Mouse (Mus musculus): ENCODE data around the gene Cdh23. TPM values are rescaled to one million over a fixed set of nuclear protein-coding genes. Genes with fewer than 3 reads are reported as not detected.
A peak's percentile ranks its signal among the peaks of the same experiment; 100 is the strongest.

Gene Cdh23
- polyA plus RNA-seq, 1 experiment from 2014 or later = 1.1 TPM

DNA sequence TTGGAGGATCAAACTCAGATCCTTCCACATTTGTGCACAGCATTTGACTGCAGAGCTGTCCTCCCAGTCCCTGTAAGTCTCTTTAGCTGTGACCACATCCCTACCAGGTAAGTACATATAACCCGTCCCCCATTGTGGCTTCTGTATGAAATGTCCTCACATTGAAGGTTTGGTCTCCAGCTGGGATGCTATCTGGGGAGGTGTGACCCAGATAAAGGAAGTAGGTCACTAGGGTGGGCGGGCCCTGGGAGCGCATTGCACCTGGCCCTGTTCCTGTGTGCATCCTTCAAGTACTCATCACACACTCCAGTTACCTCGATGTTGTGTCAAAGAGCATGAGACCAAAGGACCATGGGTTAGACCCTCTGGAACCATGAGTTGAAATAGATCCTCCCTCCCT, 254.0 kb downstream of the Cdh23 start:
- WGBS = 81% methylated on average over 4 of the region's 4 CpGs
- H3K9me3 ChIP-seq = no peaks in the 10 kb centered on the region
- H3K4me3 ChIP-seq = no peak overlapping the region
- no peak overlapping the region for H3K4me2 ChIP-seq (replicated peaks)
- H3K36me3 ChIP-seq = no peaks in the 10 kb centered on the region
- ATAC-seq (ENCODE audit: low FRiP score, low read depth) = no peak
- H3K4me1 ChIP-seq = no peaks in the 10 kb centered on the region
- no peaks in the 10 kb centered on the region for H3K27me3 ChIP-seq
- no peak overlapping the region for H3K9ac ChIP-seq
- H3K27ac ChIP-seq = no peak overlapping the region

DNA sequence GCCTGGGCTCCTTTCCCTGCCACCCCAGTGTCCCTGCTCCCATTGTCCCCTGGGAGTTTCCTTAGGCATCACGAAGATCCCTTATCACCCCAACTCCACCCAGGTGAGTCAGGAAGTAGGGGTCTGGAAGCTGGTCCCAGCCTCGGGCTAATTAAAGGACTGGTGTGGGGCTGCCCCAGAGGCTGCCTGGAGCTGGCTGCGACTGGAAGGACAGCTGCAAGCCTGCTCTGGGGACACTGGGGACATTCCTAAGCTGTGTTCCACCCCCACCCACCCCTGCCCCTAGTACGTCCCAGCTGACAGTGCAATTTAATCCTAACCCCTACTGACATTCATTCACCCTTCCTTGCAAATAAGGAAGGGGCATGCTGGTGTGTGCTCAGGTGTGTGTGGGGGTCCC, 263.6 kb downstream of the Cdh23 start:
- Histone ChIP-seq H3K4me2 (replicated peaks) (no peak overlapping the region), H3K27ac (no peak overlapping the region), H3K9ac (no peak overlapping the region), H3K27me3 (0 out of 2 replicates have a peak, but pooled peaks cover 7% of the 10 kb centered on the region), H3K4me1 (no peaks in the 10 kb centered on the region), H3K4me3 (no peak overlapping the region), H3K36me3 (no peaks in the 10 kb centered on the region), H3K9me3 (no peaks in the 10 kb centered on the region)
- 23% methylated on average over 4 of the region's 4 CpGs for WGBS
- ATAC-seq (ENCODE audit: low FRiP score, low read depth) = peak; percentile 61; the same call in 1 of the 2 replicates

DNA sequence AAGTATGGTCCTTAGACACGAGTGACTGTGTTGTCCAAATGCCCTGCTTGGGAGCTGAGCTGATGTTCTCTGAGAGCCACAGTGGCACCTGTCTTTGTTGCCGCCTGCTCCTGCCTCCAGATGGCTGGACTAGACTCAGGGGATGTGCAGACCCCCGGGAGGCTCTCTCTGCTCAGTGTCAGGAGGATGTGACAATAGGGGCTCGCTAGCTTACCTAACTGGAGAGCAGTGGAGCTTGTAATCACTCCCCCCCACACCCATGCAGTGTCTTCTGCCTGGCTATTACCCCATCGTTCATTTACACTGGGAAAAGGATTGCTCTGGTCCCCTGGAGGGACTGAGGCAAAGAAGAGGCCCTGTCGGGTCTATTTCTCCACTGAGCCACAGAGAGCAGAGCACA, 265.7 kb downstream of the Cdh23 start:
- no peak for ATAC-seq (ENCODE audit: low FRiP score, low read depth)

DNA sequence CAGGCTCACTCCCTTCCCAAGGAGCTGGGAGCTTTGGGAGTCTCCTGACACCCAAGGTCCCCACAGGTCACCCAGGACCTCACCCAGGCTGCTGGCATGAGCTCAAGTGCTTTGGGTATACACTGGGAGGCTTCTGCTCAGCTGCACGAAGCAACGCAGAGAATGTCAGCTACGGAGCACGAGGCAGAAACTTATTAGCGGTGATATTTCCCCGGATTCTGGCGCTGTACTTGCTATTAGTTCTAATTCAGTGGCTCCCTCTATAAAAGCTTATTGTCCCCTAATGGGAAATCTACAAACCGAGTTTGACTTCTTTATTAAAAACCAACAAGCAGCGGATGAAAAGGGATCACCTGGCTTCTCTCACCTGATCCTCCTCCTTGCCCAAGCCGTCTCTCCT, 266.3 kb downstream of the Cdh23 start:
- WGBS = 68% methylated on average over 10 of the region's 10 CpGs
- ATAC-seq (ENCODE audit: low FRiP score, low read depth) = no peak
- no peak overlapping the region for H3K4me3 ChIP-seq
- H3K9ac ChIP-seq = no peak overlapping the region
- no peak overlapping the region for H3K27ac ChIP-seq
- H3K9me3 ChIP-seq = peaks cover 12% of the 10 kb centered on the region; the same call in 1 of the 2 replicates
- no peaks in the 10 kb centered on the region for H3K4me1 ChIP-seq
- 0 out of 2 replicates have a peak, but pooled peaks cover 7% of the 10 kb centered on the region for H3K27me3 ChIP-seq
- no peak overlapping the region for H3K4me2 ChIP-seq (replicated peaks)
- H3K36me3 ChIP-seq = no peaks in the 10 kb centered on the region

More for the DNA sequence above, 265.7 kb downstream of the Cdh23 start:
- H3K27ac ChIP-seq = no peak overlapping the region
- H3K4me2 ChIP-seq (replicated peaks) = no peak overlapping the region
- H3K9ac ChIP-seq = no peak overlapping the region
- H3K36me3 ChIP-seq = no peaks in the 10 kb centered on the region
- no peaks in the 10 kb centered on the region for H3K4me1 ChIP-seq
- peaks cover 6% of the 10 kb centered on the region; the same call in 1 of the 2 replicates for H3K9me3 ChIP-seq
- H3K27me3 ChIP-seq = 0 out of 2 replicates have a peak, but pooled peaks cover 7% of the 10 kb centered on the region
- H3K4me3 ChIP-seq = no peak overlapping the region
- WGBS = 52% methylated on average over 6 of the region's 6 CpGs

DNA sequence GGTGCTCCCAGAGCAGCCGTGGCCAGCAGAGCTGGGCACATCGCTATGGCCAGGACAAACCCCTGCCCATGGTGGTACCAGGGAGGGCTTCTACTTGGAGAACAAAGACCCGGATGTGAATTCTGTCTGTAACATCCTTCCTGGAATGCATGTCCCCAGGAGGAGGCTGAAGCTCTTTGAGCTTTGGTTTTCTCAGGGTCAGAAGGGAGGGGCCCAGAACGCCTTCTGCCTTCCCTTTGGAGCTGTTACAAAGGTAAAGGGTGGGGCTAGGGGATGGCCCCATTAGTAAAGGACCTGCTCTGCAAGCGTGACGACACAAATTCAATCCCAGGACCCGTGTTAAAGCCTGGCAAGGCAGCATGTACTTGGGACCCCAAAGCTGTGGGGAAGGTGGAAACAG, 273.5 kb downstream of the Cdh23 start:
- Histone ChIP-seq H3K36me3 (no peaks in the 10 kb centered on the region), H3K27ac (no peak overlapping the region), H3K9me3 (peaks cover 16% of the 10 kb centered on the region; the same call in 1 of the 2 replicates), H3K4me2 (replicated peaks) (no peak overlapping the region), H3K27me3 (no peaks in the 10 kb centered on the region), H3K4me3 (no peak overlapping the region), H3K4me1 (no peaks in the 10 kb centered on the region), H3K9ac (no peak overlapping the region)
- no peak for ATAC-seq (ENCODE audit: low FRiP score, low read depth)
- WGBS = 69% methylated on average over 7 of the region's 7 CpGs

DNA sequence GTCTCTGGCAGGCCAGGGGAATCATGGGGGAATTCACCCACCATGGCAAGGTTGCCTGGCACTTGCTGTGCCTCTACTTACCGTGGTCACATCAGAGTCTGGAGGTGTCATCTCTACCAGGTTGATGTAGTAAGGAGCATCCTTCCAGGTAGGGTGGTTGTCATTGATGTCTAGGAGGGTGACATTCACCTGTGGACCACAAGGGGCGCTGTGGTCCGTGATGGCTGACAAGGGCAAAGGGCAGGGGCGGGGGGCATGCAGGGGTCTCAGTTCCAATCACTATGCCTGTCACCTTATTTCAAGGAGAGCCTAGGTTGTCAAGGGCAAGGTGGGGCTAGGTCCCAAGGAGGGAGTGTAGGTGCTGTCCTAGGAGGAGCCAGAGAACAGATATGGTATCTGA, 276.7 kb downstream of the Cdh23 start:
- 0 out of 2 replicates have a peak, but pooled peaks cover 4% of the 10 kb centered on the region for H3K27me3 ChIP-seq
- no peak overlapping the region for H3K27ac ChIP-seq
- WGBS = 20% methylated on average over 4 of the region's 4 CpGs
- 0 out of 2 replicates have a peak, but pooled peaks cover under 1% of the 10 kb centered on the region for H3K9me3 ChIP-seq
- H3K4me3 ChIP-seq = no peak overlapping the region
- no peak for ATAC-seq (ENCODE audit: low FRiP score, low read depth)
- H3K9ac ChIP-seq = no peak overlapping the region
- no peaks in the 10 kb centered on the region for H3K36me3 ChIP-seq
- H3K4me2 ChIP-seq (replicated peaks) = no peak overlapping the region
- no peaks in the 10 kb centered on the region for H3K4me1 ChIP-seq

DNA sequence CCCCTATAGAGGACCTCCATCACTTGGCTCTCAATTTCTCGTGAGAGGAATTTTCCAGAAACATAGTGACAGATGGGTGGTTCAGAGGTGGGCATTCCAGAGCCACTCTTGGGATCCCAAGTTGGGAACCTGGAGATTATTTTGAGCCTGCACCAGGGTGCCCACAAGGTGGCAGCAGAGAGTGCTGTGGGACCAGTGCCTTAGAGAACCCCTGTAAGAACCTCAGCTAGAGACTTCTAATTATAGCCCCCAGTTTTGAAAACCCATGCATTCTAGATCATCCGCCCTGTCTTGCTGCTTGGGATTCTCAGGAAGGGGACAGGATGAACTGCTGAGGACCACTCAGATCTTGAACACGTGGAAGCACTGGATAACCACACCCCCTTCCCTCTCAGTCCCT, 278.2 kb downstream of the Cdh23 start:
- Histone ChIP-seq H3K27me3 (0 out of 2 replicates have a peak, but pooled peaks cover 4% of the 10 kb centered on the region), H3K36me3 (no peaks in the 10 kb centered on the region), H3K4me2 (replicated peaks) (no peak overlapping the region), H3K27ac (no peak overlapping the region), H3K9me3 (no peaks in the 10 kb centered on the region), H3K4me1 (no peaks in the 10 kb centered on the region), H3K4me3 (no peak overlapping the region), H3K9ac (no peak overlapping the region)
- 12% methylated on average over 3 of the region's 3 CpGs for WGBS
- no peak for ATAC-seq (ENCODE audit: low FRiP score, low read depth)

DNA sequence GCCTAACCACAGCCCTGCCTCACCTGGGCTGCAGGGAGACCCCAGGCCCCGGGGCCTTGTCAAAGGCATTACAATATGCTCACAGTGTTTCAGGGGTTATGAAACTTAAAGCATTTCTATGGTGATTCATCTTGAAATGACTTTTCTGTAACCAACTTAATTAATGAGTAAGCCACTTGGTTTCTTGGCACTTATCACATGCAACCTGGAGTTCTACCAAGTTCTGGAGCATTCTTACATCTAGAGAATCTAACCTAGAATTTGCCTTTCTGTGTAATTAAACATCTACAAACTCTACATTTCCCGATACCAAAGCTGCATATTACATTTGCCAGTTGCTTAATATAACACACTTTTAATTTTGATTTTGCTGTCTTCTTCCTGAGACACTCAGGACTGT, 279.2 kb downstream of the Cdh23 start:
- Histone ChIP-seq H3K9me3 (no peaks in the 10 kb centered on the region), H3K27ac (no peak overlapping the region), H3K4me3 (no peak overlapping the region), H3K36me3 (no peaks in the 10 kb centered on the region), H3K4me2 (replicated peaks) (no peak overlapping the region), H3K9ac (no peak overlapping the region), H3K27me3 (0 out of 2 replicates have a peak, but pooled peaks cover 4% of the 10 kb centered on the region), H3K4me1 (no peaks in the 10 kb centered on the region)
- ATAC-seq (ENCODE audit: low FRiP score, low read depth) = no peak
- 87% methylated on average over 2 of the region's 2 CpGs for WGBS

DNA sequence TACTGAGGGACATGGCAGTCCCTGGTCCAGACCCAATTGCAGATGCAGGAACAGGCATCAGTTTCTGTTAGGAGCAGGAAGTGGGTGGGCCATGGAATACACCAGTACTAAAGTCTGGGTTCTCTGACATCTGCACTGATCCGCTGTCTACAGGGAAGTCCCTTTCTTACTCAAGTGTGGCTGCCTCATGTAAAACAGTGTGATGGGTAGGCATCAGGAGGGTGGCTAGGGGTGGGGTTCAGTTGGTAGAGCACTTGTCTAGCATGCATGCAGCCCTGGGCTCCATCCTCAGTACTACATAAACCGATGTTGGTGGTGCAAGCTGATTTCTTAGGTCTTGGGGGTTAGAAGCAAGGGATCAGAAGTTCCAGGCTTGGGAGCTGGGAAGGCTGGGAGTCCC, 282.5 kb downstream of the Cdh23 start:
- no peak overlapping the region for H3K9ac ChIP-seq
- no peak overlapping the region for H3K4me3 ChIP-seq
- H3K9me3 ChIP-seq = no peaks in the 10 kb centered on the region
- H3K4me1 ChIP-seq = no peaks in the 10 kb centered on the region
- peaks cover 16% of the 10 kb centered on the region; the same call in 1 of the 2 replicates for H3K27me3 ChIP-seq
- H3K27ac ChIP-seq = no peak overlapping the region
- H3K36me3 ChIP-seq = no peaks in the 10 kb centered on the region
- H3K4me2 ChIP-seq (replicated peaks) = no peak overlapping the region
- no peak for ATAC-seq (ENCODE audit: low FRiP score, low read depth)
- 68% methylated on average over 2 of the region's 2 CpGs for WGBS

DNA sequence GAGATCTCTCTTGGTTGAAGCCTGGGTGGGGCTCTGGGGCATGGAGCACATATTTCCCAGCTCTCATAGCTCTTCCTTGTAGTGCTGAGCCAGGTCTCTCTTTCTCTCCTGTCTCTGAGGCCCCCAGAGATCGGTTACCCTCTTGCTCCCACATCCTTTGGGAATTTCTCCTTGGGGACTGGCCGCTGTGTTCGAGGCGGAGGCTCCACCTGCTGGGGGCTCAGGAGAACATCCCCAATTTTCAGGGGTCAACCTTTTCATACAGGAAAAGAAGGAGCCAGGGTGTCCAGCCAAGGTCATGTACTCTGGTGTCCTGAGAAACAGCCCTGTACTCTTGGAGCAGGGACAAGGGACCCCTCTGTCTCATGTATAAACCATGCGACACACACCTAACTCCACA, 284.5 kb downstream of the Cdh23 start:
- Histone ChIP-seq H3K9me3 (no peaks in the 10 kb centered on the region), H3K4me2 (replicated peaks) (no peak overlapping the region), H3K27ac (no peak overlapping the region), H3K27me3 (peaks cover 16% of the 10 kb centered on the region; the same call in 1 of the 2 replicates), H3K9ac (no peak overlapping the region), H3K4me3 (no peak overlapping the region), H3K4me1 (no peaks in the 10 kb centered on the region), H3K36me3 (no peaks in the 10 kb centered on the region)
- 30% methylated on average over 5 of the region's 5 CpGs for WGBS
- no peak for ATAC-seq (ENCODE audit: low FRiP score, low read depth)

DNA sequence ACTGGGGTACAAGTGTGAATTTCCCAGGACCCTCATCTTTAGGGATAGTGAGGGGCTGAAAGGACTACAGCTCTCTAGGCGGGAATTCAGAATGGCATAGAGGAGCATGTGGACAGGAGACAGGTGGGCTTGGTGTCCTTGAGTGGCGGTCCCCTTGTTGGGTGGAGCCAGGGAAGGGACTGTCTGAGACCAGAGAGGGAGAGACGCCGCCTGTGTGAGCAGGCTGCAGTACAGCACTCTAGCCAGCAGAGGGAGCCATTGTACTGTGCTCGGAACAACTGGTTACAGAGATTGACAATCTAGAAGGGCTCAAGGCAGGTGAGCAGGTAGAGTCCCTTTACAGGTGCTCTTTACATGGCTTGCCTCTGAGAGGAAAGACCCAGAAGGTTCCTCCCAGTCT, 288.5 kb downstream of the Cdh23 start:
- Histone ChIP-seq H3K9ac (no peak overlapping the region), H3K9me3 (no peaks in the 10 kb centered on the region), H3K27me3 (peaks cover 11% of the 10 kb centered on the region; the same call in 1 of the 2 replicates), H3K4me1 (0 out of 2 replicates have a peak, but pooled peaks cover 6% of the 10 kb centered on the region), H3K36me3 (no peaks in the 10 kb centered on the region), H3K27ac (no peak overlapping the region), H3K4me3 (no peak overlapping the region), H3K4me2 (replicated peaks) (no peak overlapping the region)
- ATAC-seq (ENCODE audit: low FRiP score, low read depth) = 0 out of 2 replicates have a peak, but pooled peaks have one; percentile 5
- WGBS = 4% methylated on average over 5 of the region's 5 CpGs

DNA sequence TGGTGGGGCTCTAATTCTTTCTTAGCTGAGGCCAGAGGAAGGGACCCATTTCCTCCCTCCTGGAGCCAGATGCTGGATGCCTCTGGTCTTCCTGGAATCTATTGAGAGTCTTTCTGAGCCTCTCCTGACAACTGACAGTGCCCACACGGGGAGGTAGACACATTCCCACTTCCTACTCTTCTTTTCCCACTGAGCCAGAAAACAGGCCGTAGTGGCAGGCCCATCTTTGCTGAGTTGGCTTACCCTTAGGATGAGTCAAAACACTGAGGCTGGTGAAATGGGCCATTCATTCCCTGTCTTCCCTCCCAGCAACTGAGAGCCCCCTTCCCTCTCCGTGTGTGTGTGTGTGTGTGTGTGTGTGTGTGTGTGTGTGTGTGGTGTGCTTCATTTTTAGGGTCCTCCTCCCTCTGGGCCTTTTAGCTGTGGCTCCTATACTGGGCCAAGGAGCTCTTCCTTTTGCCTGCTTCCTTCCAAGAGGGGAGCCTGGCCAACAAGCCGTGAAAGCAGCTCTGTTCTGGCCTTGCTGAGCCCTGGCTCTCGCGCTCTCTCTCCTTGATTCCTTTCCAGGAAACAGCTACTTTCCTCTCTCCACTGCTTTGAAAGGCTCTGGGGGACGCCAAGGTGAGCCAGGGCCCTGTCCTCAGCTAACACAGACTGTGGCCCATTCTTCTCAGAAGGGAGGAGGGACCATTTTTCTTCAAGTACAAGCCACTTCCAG, 290.7 kb downstream of the Cdh23 start:
- H3K4me2 ChIP-seq (replicated peaks) = no peak overlapping the region
- H3K9me3 ChIP-seq = no peaks in the 10 kb centered on the region
- peaks cover 2% of the 10 kb centered on the region; the same call in 1 of the 2 replicates for H3K27me3 ChIP-seq
- no peak overlapping the region for H3K4me3 ChIP-seq
- H3K27ac ChIP-seq = peak overlapping the region; percentile 28; the same call in 1 of the 2 replicates
- H3K36me3 ChIP-seq = no peaks in the 10 kb centered on the region
- H3K4me1 ChIP-seq = peaks cover 12% of the 10 kb centered on the region; the same call in 1 of the 2 replicates
- ATAC-seq (ENCODE audit: low FRiP score, low read depth) = no peak
- H3K9ac ChIP-seq = no peak overlapping the region
- WGBS = 64% methylated on average over 7 of the region's 7 CpGs

Measured in limb, embryonic 13.5 days (tissue).